Mouse (Mus musculus) heart, embryonic 12.5 days (tissue): ENCODE data around the gene Tram2. TPM values are rescaled to one million over a fixed set of nuclear protein-coding genes. Genes with fewer than 3 reads are reported as not detected.

Source experiments
- ATAC-seq: fragments of 200-750 bp; cut with Nextera tagmentation; 2 replicates; pipeline ENCODE4 v1.8.0; 2017; ENCODE audit warnings: moderate TSS enrichment, moderate library complexity; ENCODE audit not compliant: insufficient number of reproducible peaks, low FRiP score
- H3K27ac ChIP-seq: fragments of 300-500 bp; sonication (generic); 2 replicates; pipeline ENCODE4 v1.5.1; 2016; ENCODE audit warnings: mild to moderate bottlenecking, moderate library complexity; ENCODE audit not compliant: poor library complexity, severe bottlenecking
- H3K27me3 ChIP-seq: fragments of 300-500 bp; sonication (generic); replicated peaks from 2 replicates; pipeline ENCODE4 v1.6.1; 2016; ENCODE audit warnings: mild to moderate bottlenecking, moderate library complexity
- H3K36me3 ChIP-seq: fragments of 300-500 bp; sonication (generic); 2 replicates; pipeline ENCODE4 v1.6.1; 2016; ENCODE audit warnings: mild to moderate bottlenecking, moderate library complexity
- H3K4me1 ChIP-seq: fragments of 300-500 bp; sonication (generic); replicated peaks from 2 replicates; pipeline ENCODE4 v1.6.1; 2016; ENCODE audit warnings: mild to moderate bottlenecking
- H3K4me2 ChIP-seq: fragments of 300-500 bp; sonication (generic); 2 replicates; pipeline ENCODE4 v1.6.1; 2016; ENCODE audit warnings: mild to moderate bottlenecking, moderate library complexity
- H3K4me3 ChIP-seq: fragments of 300-500 bp; sonication (generic); 2 replicates; pipeline ENCODE4 v1.5.1; 2016; ENCODE audit warnings: mild to moderate bottlenecking
- H3K9ac ChIP-seq: fragments of 300-500 bp; sonication (generic); 2 replicates; pipeline ENCODE4 v1.6.1; 2016; ENCODE audit warnings: mild to moderate bottlenecking, moderate library complexity
- H3K9me3 ChIP-seq: fragments of 300-500 bp; sonication (generic); replicated peaks from 2 replicates; pipeline ENCODE4 v1.6.1; 2016; ENCODE audit warnings: mild to moderate bottlenecking, moderate library complexity
- WGBS: fragments of 180-500 bp; shearing (Covaris S2); methylation state at CpG from one replicate; pipeline ENCODE4 v1.1.7; 2016; 5-methylcytosine and 5-hydroxymethylcytosine counted together
- polyA plus RNA-seq: library from polyadenylated mRNA; unstranded; fragments of >200 nt; fragmentation: Nextera tagmentation; extraction: Ambion mirVana; gene quantifications from 2 replicates; pipeline ENCODE4 v1.2.1, GENCODE M21; 2016

The Tram2 gene
- polyA plus RNA-seq, 1 experiment from 2014 or later = 5.5 TPM

DNA sequence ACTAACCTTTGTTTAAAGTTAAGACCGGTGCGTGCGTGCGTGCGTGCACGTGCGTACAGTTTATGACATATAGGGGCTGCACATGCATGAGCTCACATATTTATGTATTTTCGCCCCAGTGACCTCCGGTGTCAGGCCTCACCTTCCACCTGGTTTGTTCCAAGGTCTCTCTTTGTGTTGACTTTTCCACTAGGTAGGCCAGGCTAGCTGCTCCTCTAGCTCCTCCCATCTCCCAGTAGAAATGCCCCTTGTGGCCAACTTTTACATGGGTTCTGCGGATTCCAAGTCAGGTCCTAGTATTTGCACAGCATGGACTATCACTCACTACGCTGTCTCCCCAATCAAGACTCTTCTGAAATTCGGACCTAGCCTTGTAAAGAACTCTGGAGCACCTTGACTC lies 1.3 kb upstream of the Tram2 start:
- no peak overlapping the region for H3K9ac ChIP-seq
- H3K4me2 ChIP-seq = no peak overlapping the region

GRCm38 (mm10) chr1:21078481-21079214 lies 381 bp downstream of the Tram2 start:
- Histone ChIP-seq H3K4me1 (peaks cover 49% of the 10 kb centered on the region), H3K4me2 (peak overlapping the region; percentile 70), H3K9me3 (no peaks in the 10 kb centered on the region), H3K9ac (peak overlapping the region; percentile 79), H3K27me3 (no peaks in the 10 kb centered on the region), H3K4me3 (peak overlapping the region; percentile 72), H3K27ac (peak overlapping the region; percentile 58), H3K36me3 (no peaks in the 10 kb centered on the region)
- ATAC-seq = peak; percentile 47
- WGBS = 1% methylated on average over 36 of the region's 36 CpGs

More for the DNA sequence above, 1.3 kb upstream of the Tram2 start:
- Histone ChIP-seq H3K4me3 (no peak overlapping the region), H3K36me3 (no peaks in the 10 kb centered on the region), H3K4me1 (peaks cover 32% of the 10 kb centered on the region), H3K27ac (no peak overlapping the region), H3K27me3 (no peaks in the 10 kb centered on the region), H3K9me3 (no peaks in the 10 kb centered on the region)
- 87% methylated on average over 12 of the region's 12 CpGs for WGBS
- ATAC-seq = no peak

DNA sequence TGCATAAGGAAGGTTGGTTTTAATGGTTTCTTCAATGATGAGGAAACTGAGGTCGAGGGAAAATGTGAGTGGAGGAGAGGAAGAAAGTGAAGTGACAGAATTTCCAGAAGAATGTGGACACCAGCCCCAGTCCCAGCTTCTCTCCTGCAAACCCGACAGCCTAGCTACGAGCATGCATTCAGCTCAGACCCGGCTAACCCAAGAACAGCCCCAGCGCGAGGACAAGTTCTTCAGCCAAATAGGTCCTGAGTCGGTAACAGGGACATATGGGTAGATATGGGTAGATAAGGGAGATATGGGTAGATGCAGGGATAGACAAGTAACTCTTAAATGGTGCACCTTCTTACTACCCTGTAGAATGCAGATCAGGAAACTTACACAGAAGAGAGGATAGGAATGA lies 1.4 kb downstream of the Tram2 start:
- no peaks in the 10 kb centered on the region for H3K9me3 ChIP-seq
- H3K9ac ChIP-seq = 0 out of 2 replicates have a peak overlapping the region, but pooled peaks have one; percentile 79
- H3K27me3 ChIP-seq = no peaks in the 10 kb centered on the region
- H3K4me1 ChIP-seq = peaks cover 59% of the 10 kb centered on the region
- no peak overlapping the region for H3K27ac ChIP-seq
- peak overlapping the region; percentile 70 for H3K4me2 ChIP-seq
- H3K36me3 ChIP-seq = no peaks in the 10 kb centered on the region
- 64% methylated on average over 7 of the region's 7 CpGs for WGBS
- no peak for ATAC-seq
- peak overlapping the region; percentile 72 for H3K4me3 ChIP-seq

- ATAC-seq = no peak
- Histone ChIP-seq H3K4me1 (peaks cover 64% of the 10 kb centered on the region), H3K27ac (no peak overlapping the region), H3K9me3 (no peaks in the 10 kb centered on the region), H3K4me3 (peak overlapping the region; percentile 72), H3K4me2 (peak overlapping the region; percentile 70), H3K36me3 (no peaks in the 10 kb centered on the region), H3K9ac (no peak overlapping the region), H3K27me3 (no peaks in the 10 kb centered on the region)
- 58% methylated on average over 5 of the region's 5 CpGs for WGBS
Observed at GRCm38 (mm10) chr1:21077191-21077590, 1.8 kb downstream of the Tram2 start.

DNA sequence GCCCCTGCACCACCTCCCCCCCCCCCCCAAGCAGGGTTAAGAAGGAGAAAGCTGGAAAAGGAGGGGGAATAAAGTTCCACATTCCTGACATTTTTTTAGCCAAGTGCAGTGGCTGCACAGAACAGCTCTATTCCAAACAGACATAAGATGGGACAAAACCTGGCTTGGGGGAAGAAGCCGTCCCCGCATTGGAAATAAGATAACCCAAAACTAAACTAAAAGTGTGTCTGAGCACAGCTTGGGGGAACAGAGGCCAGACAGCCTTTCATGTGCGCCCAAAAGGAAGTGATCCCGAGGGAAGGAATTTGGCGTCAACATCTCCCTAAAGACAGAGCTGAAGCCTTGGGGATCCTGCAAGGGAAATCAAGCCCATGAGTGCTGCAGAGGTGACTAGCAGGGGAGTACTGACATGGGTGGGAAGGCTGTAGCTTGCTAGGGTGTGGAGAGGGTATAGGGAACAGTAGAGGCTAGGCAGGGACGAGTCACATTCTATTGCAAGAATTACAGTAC lies 3.0 kb downstream of the Tram2 start:
- H3K4me3 ChIP-seq = no peak overlapping the region
- WGBS = 12% methylated on average over 6 of the region's 6 CpGs
- no peaks in the 10 kb centered on the region for H3K9me3 ChIP-seq
- ATAC-seq = no peak
- H3K36me3 ChIP-seq = no peaks in the 10 kb centered on the region
- H3K27me3 ChIP-seq = no peaks in the 10 kb centered on the region
- peaks cover 64% of the 10 kb centered on the region for H3K4me1 ChIP-seq
- H3K27ac ChIP-seq = peak overlapping the region; percentile 40
- peak overlapping the region; percentile 14; the same call in 1 of the 2 replicates for H3K9ac ChIP-seq
- H3K4me2 ChIP-seq = peak overlapping the region; percentile 70

DNA sequence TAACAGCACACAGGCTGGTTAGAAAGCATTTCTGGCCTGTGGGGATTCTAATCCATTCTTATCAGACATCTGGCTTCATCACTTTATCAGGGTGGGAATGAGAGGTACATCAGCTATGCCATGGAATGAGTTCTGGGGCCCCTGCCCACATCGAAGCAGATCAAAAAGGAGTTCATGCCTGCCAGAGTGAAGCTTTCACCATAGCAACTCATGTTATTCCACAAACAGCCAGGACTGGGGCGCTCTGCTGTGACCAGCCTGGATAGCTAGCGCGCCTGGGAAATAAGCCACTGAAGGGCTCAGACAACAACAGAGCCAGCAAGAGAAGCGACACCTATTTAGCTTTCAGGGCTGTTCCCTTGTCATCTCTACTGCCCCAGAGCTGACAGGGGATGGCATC lies 4.8 kb downstream of the Tram2 start:
- no peak overlapping the region for H3K4me3 ChIP-seq
- no peak overlapping the region; the same call in 1 of the 2 replicates for H3K9ac ChIP-seq
- H3K27ac ChIP-seq = peak overlapping the region; percentile 37; the same call in 1 of the 2 replicates
- peaks cover 80% of the 10 kb centered on the region for H3K4me1 ChIP-seq
- H3K9me3 ChIP-seq = no peaks in the 10 kb centered on the region
- H3K36me3 ChIP-seq = no peaks in the 10 kb centered on the region
- peak overlapping the region; percentile 37; the same call in 1 of the 2 replicates for H3K4me2 ChIP-seq
- no peaks in the 10 kb centered on the region for H3K27me3 ChIP-seq
- no peak for ATAC-seq
- 38% methylated on average over 5 of the region's 5 CpGs for WGBS

- Histone ChIP-seq H3K27ac (peak overlapping the region; percentile 13; the same call in 1 of the 2 replicates), H3K9ac (no peak overlapping the region), H3K4me3 (no peak overlapping the region), H3K9me3 (no peaks in the 10 kb centered on the region), H3K4me2 (no peak overlapping the region), H3K36me3 (no peaks in the 10 kb centered on the region), H3K4me1 (peaks cover 81% of the 10 kb centered on the region), H3K27me3 (no peaks in the 10 kb centered on the region)
- whole genome bisulfite sequencing = 54% methylated on average over 12 of the region's 12 CpGs
- ATAC-seq = no peak
Observed at GRCm38 (mm10) chr1:21072875-21073444, 6.1 kb downstream of the Tram2 start.

DNA sequence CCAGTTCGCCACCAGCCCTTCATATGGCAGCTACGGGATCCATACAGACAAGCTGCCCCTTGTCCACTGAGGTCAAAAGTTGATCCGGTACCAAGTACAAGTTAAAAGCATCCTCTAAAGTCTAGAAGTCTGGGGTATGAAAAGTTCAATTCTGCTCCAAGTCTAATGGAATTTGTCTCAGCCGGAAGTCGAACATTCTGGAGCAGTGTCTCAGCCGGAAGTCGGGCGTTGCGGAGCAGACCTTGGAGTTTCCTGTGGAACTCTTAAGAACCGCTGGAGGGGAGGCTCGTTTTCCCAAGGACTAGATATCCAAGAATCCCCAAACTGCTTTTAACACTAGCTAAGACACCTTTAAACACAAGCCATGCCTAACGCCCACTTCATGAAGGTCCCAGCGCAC lies 8.4 kb downstream of the Tram2 start:
- Histone ChIP-seq H3K27me3 (no peaks in the 10 kb centered on the region), H3K36me3 (peaks cover 11% of the 10 kb centered on the region), H3K27ac (peak overlapping the region; percentile 76), H3K4me3 (no peak overlapping the region), H3K4me2 (no peak overlapping the region), H3K9me3 (peaks cover 5% of the 10 kb centered on the region; the same call in 1 of the 2 replicates), H3K4me1 (peaks cover 70% of the 10 kb centered on the region), H3K9ac (no peak overlapping the region)
- no peak for ATAC-seq
- WGBS = 57% methylated on average over 13 of the region's 13 CpGs

- Histone ChIP-seq H3K9me3 (peaks cover 5% of the 10 kb centered on the region; the same call in 1 of the 2 replicates), H3K4me1 (peaks cover 70% of the 10 kb centered on the region), H3K4me2 (no peak overlapping the region), H3K36me3 (peaks cover 12% of the 10 kb centered on the region), H3K4me3 (no peak overlapping the region), H3K9ac (no peak overlapping the region), H3K27me3 (no peaks in the 10 kb centered on the region), H3K27ac (peak overlapping the region; percentile 76; the same call in 1 of the 2 replicates)
- ATAC-seq = no peak
- 79% methylated on average over 12 of the region's 12 CpGs for WGBS
Observed at GRCm38 (mm10) chr1:21069830-21070522, 9.1 kb downstream of the Tram2 start.

GRCm38 (mm10) chr1:21068491-21068890 lies 10.5 kb downstream of the Tram2 start:
- whole genome bisulfite sequencing = 14% methylated on average over 1 of the region's 1 CpGs
- H3K4me3 ChIP-seq = no peak overlapping the region
- H3K27me3 ChIP-seq = no peaks in the 10 kb centered on the region
- H3K36me3 ChIP-seq = peaks cover 15% of the 10 kb centered on the region
- ATAC-seq = peak; percentile 74; the same call in 1 of the 2 replicates
- H3K4me1 ChIP-seq = peaks cover 61% of the 10 kb centered on the region
- H3K9me3 ChIP-seq = peaks cover 5% of the 10 kb centered on the region; the same call in 1 of the 2 replicates
- H3K4me2 ChIP-seq = no peak overlapping the region
- H3K9ac ChIP-seq = no peak overlapping the region
- H3K27ac ChIP-seq = 0 out of 2 replicates have a peak overlapping the region, but pooled peaks have one; percentile 10
